Mouse (Mus musculus): ENCODE measurements around the gene Gm49405.
A peak's percentile ranks its signal among the peaks of the same experiment; 100 is the strongest.

The Gm49405 gene

DNA sequence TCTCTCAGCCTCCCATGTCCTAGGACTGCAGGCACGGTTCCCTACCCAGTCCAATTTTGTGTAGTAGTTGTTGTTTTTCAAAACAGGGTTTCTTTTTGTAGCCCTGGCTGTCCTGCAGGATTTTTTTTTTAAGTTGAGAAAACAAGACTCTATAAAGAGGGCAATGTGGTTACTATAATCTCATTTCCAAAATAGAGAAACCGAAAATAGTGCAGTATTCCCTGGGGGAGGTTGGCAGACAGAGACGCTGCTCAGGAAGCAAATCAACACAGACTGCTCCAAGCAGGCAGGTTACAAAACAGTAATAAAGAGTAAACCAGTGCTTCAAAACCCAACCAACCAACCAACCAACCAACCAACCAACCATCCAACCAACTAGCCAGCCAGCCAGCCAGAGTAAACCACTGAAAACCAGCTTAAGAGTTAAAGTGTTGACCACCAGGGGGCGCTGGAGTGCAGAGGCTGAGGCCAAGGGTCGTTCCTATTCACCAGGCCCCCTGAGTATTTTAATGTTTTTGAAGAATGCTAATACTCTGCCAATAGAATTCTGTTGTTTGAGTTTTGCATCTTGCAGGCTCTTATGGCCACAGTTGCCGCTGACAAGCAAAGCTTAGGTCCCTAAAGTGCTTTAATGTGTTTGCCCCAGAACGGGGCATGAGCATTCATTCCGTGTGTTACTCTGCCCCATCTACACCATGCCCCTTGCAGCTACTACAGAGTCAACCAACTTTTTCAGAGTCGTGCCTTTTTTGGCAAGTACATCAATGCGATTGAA, 51.5 kb downstream of the Gm49405 start:
- DNase-seq (ENCODE audit: low spot score) = peak; percentile 50

DNA sequence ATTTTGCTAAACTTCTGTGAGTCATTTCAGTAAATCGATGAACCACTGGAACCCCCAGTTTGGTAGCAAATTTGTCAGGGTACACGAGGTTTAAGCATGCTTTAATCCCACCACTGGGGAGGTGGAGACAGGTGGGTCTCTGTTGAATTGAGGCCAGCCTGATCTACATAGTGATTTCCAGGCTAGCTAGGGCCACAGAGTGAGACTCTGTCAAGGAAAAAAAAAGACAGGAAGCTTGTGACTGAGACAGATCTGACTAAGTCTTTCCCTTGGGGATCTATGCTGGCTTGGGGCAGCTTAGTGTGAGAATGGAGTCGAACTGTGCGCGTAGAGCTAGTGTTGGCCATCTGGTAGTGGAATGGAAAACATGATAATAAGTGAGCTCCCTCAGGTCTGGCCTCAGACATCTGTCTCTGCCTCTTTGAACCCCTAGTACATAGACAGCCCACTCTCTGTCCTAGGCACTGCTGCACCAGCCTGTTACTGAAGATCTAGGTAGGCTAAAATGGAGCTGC, 52.1 kb downstream of the Gm49405 start:
- DNase-seq (ENCODE audit: low spot score) = no peak

DNA sequence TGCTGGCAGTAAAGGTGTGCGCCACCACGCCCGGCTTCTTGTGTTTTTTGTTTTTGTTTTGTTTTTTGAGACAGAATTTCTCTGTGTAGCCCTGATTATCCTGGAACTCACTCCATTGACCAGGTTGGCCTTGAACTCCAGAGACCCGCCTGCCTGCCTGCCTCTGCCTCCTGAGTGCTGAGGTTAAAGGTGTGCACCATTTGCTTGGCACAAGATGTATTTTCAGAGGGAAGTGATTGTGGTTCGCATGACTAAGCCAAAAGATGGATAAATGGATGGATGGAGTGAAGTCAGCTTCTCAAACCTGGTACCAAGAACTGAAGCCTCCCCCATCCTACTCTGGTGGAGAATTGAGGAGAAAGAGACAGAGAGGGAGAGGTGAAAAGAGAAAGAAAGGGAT, 54.2 kb downstream of the Gm49405 start:
- no peak for DNase-seq (ENCODE audit: low spot score)

Data from MN1 (cell line).